Mouse (Mus musculus): ENCODE data around the gene Skint2.

DNA sequence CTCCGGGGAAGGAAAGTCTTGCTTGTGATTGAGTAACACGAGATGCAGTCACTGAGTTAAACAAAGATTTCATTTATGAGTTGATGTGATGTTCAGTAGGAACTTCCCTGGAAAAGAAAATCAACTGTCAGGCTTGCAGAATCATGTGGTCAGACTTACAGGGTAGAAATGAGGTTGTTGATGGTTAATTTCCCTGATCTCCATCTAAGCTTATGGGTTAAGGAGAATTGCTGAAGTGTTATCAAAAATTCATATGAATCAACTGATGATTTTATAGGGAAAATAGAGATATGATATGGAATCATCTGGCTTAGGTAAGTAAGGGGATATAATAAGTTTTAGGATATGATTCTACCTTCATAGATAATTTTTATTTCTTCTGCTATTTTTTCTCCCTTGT lies at the start of gene Skint2:
- TF ChIP-seq POLR2A (IDR thresholded peaks at IDR 0.05; ENCODE audit: borderline replicate concordance, extremely low read depth, low read depth, low read length) (no peak), CTCF (IDR thresholded peaks at IDR 0.05; ENCODE audit: insufficient read depth, low read length) (no peak)

All from lung, adult 2 months (tissue).